Mouse (Mus musculus): Measurements from ENCODE around the gene Drap1.
"Not testable (repeated sequence)": the region's sequence is repeated elsewhere in the genome, so short reads cannot be mapped to it uniquely, and the experiment has no call there.

Drap1 gene

DNA sequence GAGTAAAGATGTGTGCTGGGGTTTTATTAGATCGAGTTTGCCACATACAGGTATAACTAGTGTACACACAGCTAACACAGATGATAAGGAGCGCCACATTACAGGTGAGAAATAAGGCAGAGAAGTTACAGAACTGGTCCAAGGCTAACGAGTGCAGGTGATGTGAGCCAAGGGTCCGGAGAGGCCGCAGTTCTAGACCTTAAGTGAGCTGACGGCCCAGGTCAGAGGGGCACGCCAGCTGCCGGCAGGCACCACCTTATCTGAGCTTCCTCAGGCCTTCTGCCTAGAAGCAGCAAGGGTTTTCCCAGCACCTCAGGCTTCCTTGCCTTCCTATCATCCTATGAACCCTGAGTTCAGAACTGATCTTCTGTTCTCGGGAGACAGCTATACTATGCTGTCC is 5.1 kb downstream of the Drap1 start:
- no peak for DNase-seq (ENCODE audit: low spot score)

DNA sequence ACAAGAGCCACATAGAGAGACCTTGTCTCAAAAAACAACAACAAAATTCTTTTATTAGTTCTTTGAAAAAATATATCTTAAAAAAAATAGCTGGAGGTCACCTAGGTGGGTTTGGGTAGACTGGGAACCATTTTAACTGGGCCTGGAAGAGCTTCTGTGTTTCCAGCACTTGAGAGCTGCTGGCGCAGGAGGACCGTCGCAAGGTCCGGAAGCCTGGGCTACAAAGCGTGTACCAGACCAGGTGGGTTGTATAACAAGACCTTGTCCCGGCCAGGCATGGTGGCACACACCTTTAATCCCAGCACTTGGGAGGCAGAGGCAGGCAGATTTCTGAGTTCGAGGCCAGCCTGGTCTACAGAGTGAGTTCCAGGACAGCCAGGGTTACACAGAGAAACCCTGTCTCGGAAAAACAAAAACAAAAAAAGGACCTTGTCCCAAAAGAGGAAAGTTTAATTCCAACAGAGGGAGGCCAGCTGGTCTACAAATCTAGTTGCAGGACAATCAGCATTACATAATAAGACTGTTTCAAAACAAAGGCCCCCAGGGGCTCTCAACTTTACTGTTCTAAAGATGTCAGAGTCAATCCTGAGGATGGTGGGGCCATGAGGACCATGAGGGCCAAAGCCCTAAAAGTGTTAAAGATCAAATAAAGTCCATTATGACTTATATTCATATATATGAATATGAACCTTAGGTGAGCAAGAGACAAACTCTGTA is 5.9 kb downstream of the Drap1 start:
- no peak for DNase-seq (ENCODE audit: low spot score)

DNA sequence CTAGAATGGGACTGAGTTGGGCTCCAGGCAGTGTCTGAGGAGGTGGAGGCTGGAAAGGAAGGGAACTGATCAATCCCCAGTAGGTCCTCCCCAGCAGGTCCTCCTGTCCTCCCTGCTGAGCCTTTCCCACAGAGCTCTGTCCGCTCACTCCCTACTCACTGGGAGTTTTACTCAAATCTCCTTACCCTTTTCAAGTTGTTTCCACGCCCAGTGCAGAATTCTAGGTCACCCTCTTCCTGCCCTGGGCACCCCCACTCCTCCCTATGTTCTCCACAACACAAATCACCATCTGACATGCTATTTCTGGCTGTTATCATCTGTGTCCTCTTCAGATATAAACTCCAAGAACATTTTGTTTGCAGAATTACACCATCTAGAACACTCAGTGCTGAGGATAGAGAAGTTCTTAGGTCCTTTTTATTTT is 10.2 kb downstream of the Drap1 start:
- DNase-seq (ENCODE audit: low spot score), result peak; percentile 68

DNA sequence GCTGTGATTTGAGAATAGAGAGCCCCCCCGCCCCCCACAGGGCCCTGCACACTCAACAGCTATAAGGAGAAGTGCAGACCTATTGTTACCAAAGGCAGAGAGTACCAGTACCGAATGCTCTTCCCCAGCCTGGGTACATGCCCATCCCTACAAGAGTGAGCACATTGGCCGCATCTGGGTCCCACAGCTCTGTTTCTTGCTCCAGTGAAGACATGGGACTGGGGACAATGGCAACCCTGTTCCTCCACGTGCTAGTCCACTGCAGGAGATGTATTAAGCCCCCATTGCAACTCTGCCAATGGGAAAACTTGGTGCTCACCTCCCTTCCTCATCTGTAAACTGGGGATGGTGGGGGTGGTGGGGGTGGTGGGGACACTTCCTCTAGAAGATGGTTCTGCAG is 10.9 kb downstream of the Drap1 start:
- DNase-seq (ENCODE audit: low spot score), result no peak

DNA sequence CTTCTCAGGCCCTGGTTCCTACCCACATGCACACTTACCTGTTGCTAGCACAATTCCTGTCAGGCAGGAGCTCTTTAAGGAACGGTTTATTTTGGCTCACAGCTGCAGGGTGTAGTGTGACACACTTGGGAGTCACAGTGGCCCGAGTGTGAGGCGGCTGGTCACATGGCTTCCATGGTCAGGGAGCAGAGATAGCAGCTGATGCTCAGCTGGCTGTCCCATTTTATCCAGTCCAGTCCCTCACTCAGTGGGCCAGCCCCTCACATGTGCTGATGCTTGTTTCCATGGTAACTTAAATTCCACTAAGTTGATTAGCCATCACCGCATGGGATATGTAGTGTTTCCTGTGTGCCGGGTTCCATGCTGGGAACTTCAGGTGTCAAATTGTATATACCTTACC is 12.8 kb downstream of the Drap1 start:
- no peak for DNase-seq (ENCODE audit: low spot score)

DNA sequence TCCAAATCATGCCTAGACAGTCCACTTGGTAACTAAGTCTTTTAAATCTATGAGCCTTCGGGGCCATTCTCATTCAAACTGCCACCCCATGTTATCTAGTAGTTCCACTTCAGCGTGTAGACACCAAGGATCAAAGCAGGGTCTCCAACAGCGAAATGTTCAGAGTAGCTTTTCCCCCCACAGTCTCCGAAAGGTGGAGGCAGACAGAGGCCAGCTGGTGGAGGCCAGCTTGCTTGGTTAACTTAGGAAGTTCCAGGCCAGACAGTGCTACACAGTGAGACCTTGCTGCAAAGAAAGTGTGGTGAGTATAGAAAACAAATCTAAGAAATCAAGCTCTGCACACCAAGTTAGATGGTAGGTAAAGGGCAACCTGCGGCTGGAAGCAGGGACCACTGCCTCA is 14.1 kb downstream of the Drap1 start:
- DNase-seq (ENCODE audit: low spot score), result no peak

DNA sequence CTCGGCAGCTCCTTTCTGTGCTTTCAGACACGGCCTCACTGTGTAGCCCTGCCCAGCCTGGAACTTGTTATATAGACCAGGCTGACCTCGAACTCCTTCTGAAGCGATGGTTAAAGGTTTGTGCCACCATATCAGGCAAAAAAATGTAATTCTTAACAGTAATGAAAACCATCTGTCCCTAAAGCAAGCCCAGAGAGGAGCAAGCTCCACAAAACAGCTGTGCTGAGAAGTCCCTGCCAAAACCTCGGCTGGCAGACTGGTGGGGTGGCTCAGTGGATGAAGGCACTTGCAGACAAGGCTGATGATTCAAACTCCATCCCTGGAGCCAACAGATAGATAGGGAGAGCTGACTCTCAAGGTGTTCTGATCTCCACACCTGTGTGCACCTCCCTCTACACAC is 15.7 kb downstream of the Drap1 start:
- peak; percentile 36 for DNase-seq (ENCODE audit: low spot score)

DNA sequence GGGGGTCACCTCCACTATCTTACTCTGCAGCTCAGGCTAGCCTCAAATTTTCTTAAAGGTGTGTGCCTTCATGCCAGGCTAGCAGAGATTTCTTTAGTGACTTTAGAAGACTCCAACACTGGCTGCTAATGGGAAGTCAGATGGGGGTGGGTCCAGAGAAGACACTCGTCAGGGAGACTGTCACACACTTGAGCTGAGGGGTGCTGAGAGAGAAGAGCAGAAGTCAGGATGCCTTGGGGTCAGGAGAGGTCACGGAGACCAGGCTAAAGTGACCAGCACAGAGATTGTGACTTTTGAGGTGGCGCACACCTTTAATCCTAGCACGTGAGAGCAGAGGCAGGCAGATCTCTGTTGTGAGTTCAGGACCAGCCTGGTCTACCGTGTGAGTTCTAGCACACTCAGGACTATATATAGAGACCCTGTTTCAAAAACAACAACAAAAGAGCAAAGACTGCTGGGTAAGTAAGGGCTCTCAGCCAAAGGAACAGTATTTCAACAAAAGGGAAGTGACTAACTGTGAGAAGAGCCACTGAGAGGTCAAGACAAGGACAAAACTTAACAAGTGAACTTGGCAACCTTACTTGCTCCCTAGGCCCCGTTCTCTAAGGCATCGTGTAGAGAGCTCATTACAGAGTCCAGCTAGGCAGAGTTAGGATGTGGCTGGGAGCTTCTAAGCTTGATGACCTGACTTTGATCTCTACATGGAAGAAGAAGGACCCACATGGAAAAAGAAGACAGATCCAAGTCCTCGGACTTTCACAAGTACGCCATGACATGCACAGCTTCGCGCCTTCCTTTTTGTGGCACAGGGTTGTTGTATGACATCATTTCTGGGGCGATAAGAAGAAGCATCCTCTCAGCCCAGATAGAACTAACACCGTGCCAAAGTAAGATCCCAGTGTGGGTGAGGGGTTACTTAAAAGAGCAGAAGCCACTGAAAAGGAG is 16.4 kb downstream of the Drap1 start:
- peak; percentile 50 for DNase-seq (ENCODE audit: low spot score)

DNA sequence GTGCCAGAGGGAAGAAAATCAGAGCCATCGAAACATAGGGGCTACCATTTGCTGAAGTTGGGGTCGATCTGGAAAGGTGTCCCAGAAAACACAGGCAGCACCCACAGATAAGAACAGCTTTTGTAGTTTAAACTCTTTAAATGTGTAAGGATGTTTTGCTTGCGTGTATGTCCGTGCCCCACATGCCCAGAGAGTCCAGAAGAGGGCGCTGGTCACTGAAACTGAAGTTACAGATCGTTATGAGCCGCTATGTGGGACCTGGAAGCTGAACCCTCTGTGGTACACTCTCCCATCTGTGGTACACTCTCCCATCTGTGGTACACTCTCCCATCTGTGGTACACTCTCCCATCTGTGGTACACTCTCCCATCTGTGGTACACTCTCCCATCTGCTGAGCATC is 17.6 kb downstream of the Drap1 start:
- peak; percentile 71 for DNase-seq (ENCODE audit: low spot score)

DNA sequence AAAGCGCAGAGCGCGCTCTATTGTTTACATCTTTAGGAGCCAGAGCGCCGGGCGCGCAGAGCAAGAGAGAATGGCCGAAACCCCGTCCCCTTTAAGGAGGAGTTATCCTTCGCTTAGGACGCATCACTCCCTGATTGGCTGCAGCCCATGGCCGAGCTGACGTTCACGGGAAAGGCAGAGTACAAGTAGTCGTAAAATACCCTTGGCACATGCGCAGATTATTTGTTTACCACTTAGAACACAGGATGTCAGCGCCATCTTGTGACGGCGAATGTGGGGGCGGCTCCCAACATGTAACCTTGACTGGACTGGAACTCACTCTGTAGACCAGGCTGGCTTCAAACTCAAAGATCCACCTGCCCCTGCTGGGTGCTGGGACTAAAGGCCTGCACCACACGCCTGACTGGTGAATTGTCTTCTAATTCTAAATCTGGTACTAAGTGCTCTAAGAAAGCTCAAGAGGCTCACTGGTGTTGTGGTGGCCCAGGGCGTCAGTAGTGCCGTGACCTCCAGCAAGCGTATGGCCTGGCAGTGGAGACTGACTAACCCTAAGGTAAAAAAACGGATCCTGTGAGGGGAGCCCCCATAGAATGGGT is 18.1 kb downstream of the Drap1 start:
- peak; percentile 52 for DNase-seq (ENCODE audit: low spot score)

DNA sequence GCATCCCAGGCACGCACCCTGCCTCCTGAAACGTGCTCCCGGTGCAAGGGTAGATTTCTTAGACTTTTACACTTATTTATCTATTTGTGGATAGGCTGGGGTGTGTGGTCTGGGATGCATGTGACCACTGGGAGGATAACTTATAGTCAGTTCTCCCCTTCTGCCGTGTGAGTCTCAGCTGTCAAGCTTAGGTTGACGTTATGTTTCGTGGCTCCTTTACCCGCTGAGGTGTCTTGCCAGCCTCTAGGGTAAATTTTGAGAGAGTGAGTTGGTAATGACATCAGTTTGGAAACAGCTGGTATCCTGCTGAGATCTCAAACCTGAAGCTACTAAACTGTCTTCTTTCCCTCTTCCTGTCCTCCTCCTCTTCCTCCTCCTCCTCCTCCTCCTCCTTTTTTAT is 18.9 kb downstream of the Drap1 start:
- DNase-seq (ENCODE audit: low spot score), result no peak

DNA sequence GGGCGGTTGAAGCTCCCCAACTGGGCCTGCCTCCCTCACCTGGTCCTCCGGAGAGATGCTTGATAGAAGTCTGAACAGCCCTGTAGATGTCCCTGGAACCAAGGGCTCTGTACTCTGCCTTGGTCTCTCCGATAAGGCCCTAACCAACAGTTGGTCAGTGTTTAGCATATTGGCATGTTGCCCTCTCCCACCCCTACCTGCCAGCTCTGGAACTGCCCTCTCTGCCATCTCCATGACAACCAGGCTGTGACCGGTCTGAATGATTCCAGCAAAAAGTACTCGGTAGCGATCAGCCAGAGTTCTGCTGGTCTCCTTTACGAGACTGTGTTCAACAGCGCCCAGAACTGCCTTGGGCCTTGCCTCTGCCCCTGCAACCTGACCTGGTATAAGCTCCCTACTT is 22.5 kb downstream of the Drap1 start, which contains the start of gene Tsga10ip:
TSS of gene Tsga10ip (minus strand) at position 234 of the 400 bp plus-strand sequence.
- DNase-seq (ENCODE audit: low spot score), result no peak

DNA sequence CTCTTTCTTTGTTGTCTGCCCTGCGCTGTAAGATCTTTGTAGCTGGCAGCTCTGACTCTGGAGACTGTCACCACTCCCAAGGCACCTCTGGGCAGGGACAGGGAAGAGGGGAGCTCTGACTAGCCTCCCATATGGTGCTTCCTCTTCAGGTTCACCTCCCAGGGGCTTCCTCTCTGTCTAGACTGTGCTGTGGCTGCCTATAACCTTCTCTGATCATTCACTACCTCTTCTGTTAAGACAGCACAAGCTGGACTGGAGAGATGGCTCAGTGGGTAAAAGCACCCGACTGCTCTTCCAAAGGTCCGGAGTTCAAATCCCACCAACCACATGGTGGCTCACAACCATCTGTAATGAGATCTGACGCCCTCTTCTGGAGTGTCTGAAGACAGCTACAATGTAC is 23.7 kb downstream of the Drap1 start:
- not testable (repeated sequence) for DNase-seq (ENCODE audit: low spot score)

DNA sequence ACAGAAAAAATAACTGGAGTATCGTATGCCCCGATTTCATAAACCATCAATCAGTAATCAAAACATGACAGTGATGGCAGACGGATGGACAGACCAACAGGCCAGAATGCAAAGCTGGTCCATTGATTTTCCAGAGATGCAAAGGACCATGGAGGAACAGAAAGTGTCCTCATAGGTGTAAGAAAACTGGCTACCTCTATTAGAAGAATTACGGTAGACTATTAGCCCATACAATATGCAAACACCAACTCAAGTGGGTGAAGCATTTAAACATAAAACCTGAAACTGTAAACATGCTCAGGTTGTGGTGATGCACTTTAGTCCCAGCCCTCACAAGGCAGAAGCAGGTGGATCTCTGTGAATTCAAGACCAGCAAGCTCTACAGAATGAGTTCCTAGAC is 29.4 kb downstream of the Drap1 start:
- DNase-seq (ENCODE audit: low spot score), result no peak

DNA sequence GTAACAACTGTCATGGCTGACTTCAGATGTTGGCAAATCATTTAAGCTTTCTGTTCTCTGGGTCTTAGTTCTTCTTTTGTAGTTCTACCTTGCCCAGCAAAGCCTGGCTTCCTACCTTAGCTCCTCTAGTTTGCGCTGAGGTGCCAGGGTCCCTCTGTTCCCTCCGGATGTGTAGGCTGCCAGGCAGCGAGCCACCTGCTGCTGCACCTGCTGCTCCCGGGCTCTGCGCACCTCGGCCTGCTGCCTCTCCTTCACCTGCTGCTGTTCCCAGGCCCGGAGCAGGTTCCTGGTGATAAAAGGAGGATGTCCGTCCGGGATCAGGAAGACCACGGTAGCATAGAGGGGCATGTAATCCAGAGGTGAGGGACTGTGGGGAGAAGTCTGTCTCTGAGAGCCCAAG is 30.6 kb downstream of the Drap1 start:
- DNase-seq (ENCODE audit: low spot score), result no peak

DNA sequence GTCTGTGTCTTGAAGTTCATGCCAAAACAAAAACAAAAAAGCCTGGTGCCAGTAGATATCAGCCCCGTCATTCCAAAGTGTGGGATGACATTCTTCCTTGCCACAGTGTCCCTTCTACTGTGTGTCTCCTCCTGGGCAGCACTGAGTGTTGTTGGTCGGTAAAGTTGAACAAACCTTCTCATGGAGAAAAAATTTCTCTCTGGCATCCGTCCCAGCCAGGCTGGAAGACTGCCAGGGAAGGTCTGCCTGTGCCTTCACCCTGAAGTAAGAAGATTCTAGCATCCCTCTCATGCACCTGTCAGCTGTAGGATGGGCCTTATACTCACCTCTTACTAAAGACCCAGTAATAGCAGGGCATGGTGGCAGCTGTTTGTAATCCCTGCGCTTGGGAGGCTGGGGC is 31.9 kb downstream of the Drap1 start:
- DNase-seq (ENCODE audit: low spot score), result peak; percentile 49

DNA sequence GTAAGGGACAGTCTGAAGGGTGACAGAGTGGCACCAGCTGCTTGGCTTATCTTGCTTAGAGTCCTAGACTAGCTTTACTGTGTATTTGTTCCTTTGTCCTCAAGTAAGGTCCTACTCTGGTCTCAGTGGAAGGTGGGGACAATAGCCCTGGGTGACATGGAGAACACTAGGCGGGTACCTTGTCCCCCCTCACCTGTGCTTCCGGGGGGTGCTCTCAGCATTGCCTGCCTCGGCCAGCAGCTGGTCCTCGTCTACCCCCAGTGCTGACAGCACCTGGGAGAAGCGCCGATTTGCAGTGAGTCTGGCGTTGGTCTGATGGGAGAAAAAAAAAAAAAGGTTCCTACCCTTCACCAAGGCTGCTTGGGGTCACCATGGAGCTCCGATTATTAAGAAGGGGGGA is 34.4 kb downstream of the Drap1 start:
- DNase-seq (ENCODE audit: low spot score), result no peak

DNA sequence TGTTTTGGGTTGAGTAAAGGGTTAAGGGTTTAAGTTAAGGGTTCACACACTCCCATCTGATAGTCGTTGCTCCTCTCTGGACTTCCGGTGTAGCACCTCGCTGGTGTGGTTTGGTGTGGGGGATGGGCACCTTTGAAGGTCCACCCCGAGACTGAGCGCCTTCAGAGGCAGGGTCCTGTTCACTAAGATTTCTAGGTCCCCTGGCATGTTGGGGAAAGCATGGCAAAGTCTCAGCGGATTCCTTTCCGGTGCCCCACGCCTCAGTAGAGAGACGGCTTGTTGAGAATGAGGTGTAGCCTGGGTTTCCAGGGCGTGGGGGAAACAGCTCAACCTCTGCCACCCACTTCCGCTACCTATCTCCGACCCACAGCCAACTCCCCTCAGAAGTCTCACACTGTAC is 35.1 kb downstream of the Drap1 start:
- DNase-seq (ENCODE audit: low spot score), result peak; percentile 49

DNA sequence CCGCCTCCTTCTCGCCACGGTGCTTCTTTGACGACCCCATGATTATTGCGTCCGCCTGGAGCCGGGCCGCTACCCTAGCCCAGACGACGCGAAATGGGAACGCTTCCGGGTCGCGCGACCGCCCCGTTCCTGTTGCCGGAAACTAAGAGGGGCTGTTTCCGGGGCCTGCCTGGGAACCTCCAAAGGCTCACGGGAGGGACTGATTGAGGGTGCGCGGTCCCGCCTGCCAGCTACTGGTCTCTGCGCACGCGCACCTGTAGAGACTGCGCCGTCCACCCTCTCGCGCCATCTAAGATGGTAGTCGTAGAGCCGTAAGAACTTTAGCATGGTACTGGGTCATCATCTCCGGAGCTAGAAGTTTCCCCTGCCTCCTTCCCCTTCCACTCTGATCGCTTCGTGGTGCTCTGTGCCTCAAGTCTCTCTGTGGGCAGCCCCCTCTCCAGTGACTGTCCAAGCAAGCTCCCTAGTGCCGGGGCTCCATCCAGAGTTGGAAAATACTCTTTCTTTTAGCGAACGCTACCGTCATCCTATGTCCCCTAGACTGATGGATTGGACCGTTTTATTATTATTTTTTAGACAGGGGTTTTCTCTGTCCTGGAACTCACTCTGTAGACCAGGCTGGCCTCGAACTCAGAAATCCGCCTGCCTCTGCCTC is 36.1 kb downstream of the Drap1 start, which contains the start of gene Sart1:
TSS of gene Sart1 (minus strand) at position 116 of the 655 bp plus-strand sequence.
- DNase-seq (ENCODE audit: low spot score), result peak; percentile 96

DNA sequence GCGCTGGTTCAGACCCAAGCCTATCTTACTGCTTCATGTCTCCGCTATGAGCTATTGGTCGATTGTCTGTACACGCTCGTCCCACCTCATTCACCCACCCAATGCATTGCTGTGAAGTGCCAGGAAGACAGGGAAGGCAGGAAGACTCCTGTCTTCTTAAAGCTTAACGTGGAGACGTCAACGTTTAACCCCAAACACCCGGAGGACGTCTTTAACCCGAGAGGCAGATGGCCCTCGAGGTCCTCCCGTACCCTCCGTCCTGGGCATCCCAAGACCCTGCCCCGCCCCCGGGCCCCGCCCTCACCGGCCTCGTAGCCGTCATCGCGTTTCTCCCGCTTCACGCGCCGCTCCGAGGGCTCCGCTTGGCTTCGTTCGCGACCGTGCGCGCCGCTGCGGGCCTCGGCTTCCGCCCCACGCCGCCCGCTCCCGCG is 36.8 kb downstream of the Drap1 start:
- no peak for DNase-seq (ENCODE audit: low spot score)

DNA sequence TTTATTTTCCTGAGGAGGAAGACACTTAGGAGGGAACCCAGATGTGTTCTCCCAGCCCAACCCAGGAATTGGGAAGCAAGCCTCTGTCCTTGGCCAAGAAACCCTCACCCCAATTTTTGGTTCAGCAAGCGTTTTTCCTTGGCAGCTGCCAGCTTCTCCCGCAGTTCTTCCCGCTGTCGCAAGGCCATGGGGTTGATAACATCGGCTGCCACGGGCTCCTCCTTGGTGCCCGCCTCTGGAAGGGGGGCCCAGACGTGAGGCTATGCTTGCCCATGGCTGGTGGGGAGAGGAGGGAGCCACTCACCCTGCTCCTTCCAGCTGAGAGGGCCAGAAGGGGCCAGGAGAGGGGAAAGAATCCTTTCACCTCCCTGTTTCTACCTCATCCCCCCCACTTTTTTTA is 40.1 kb downstream of the Drap1 start:
- DNase-seq (ENCODE audit: low spot score), result no peak

DNA sequence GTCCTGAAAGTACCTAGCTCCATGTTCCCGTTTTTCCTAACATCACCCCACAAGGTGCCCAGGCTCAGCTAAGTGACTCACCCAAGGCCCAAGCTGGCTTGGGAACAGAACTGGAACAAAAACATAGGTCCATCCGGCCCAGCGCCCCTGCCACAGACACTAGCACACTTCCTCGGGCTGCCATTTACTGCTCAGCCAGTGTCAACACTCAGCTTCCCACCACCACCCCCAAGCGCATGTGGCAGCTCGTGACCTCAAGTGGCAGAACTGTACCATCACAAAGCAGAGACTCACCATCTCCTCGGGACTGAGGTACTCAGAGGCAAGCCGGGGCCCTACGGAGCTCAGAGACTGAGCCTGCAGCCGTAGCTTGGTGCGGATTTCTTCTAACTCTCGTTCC is 41.5 kb downstream of the Drap1 start:
- no peak for DNase-seq (ENCODE audit: low spot score)
